Mouse (Mus musculus) cerebellum, adult 2 months (tissue): ENCODE results near the gene Pes1. TPM values are rescaled to one million over a fixed set of nuclear protein-coding genes. Genes with fewer than 3 reads are reported as not detected.

Experiments used
- DNase-seq, 2 experiments: peaks; one replicate each; pipeline ENCODE4 v3.0.0; 2021
- H3K27ac ChIP-seq: fragments of 200-500 bp; 2 replicates; pipeline ENCODE4 v1.5.1; 2012; ENCODE audit warnings: low read length, control low read depth, inconsistent platforms; ENCODE audit not compliant: insufficient read depth
- H3K27me3 ChIP-seq: fragments of 200-500 bp; 2 replicates; pipeline ENCODE4 v1.6.1; 2012; ENCODE audit warnings: inconsistent platforms, mild to moderate bottlenecking, low read length, moderate library complexity; ENCODE audit not compliant: control insufficient read depth, insufficient read depth
- H3K4me1 ChIP-seq: fragments of 200-500 bp; 2 replicates; pipeline ENCODE4 v1.6.1; 2011; ENCODE audit warnings: low read length; ENCODE audit not compliant: control insufficient read depth, insufficient read depth
- H3K4me3 ChIP-seq: fragments of 200-500 bp; replicated peaks from 2 replicates; pipeline ENCODE3; 2011; ENCODE audit warnings: mild to moderate bottlenecking, low read depth, low read length, control low read depth; ENCODE audit not compliant: insufficient read depth
- CTCF ChIP-seq: fragments of 200-500 bp; IDR thresholded peaks from 2 replicates; pipeline ENCODE4 v1.5.1; 2011; ENCODE audit warnings: low read depth, mild to moderate bottlenecking, control low read depth, low read length, moderate library complexity, borderline replicate concordance; ENCODE audit not compliant: insufficient read depth
- POLR2A ChIP-seq: fragments of 200-500 bp; IDR thresholded peaks from 2 replicates; pipeline ENCODE4 v1.6.1; 2011; ENCODE audit warnings: low read length, control low read depth, borderline replicate concordance; ENCODE audit not compliant: insufficient read depth
- WGBS: fragments of 180-500 bp; shearing (Covaris S2); methylation state at CpG from one replicate; pipeline ENCODE4 v1.1.7; 2018; 5-methylcytosine and 5-hydroxymethylcytosine counted together
- polyA plus RNA-seq: library from polyadenylated mRNA; depleted of rRNA; stranded (reverse); fragments of >200 nt; gene quantifications from 2 replicates; pipeline ENCODE4 v1.2.3, GENCODE M21; 2012

The Pes1 gene
- polyA plus RNA-seq, 1 experiment, result 36.9 TPM

- Histone ChIP-seq H3K27ac (no peak overlapping the region), H3K27me3 (no peaks in the 10 kb centered on the region; the same call in 1 of the 2 replicates), H3K4me1 (no peaks in the 10 kb centered on the region; the same call in 1 of the 2 replicates), H3K4me3 (no peak overlapping the region)
- DNase-seq, result peak in 1 of 2 experiments; percentile 10
- WGBS, result 58% methylated on average over 3 of the region's 3 CpGs
- no peak for TF ChIP-seq POLR2A
- TF ChIP-seq CTCF, result no peak; the same call in 1 of the 2 replicates
Observed at GRCm38 (mm10) chr11:3969837-3970236, 6.1 kb downstream of the Pes1 start.

DNA sequence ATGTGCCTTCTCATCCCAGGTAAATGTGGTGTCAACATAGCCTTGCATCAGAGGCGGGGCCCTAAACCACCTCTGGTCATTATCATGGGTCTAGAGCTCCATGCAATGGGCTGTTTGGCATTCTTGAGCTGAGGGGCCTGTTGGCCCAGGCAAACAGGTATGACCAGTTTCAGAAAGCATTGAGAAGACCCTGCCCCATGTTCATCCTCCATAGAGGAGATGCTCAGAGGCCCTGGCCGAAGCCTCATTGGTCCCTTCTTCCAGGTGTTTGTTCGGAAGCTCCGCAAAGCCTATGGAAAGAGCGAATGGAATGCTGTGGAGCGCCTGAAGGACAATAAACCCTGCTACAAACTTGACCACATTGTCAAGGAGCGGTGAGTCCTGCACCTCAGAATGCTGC lies 6.6 kb downstream of the Pes1 start:
- peak in 1 of 2 experiments; percentile 2 for DNase-seq
- no peak overlapping the region for H3K4me3 ChIP-seq
- no peaks in the 10 kb centered on the region; the same call in 1 of the 2 replicates for H3K27me3 ChIP-seq
- no peaks in the 10 kb centered on the region; the same call in 1 of the 2 replicates for H3K4me1 ChIP-seq
- TF ChIP-seq CTCF (no peak), POLR2A (no peak)
- no peak overlapping the region for H3K27ac ChIP-seq
- 97% methylated on average over 7 of the region's 7 CpGs for WGBS

GRCm38 (mm10) chr11:3973081-3973480 lies 9.3 kb downstream of the Pes1 start:
- WGBS, result 91% methylated on average over 7 of the region's 7 CpGs
- Histone ChIP-seq H3K4me1 (no peaks in the 10 kb centered on the region), H3K27ac (no peak overlapping the region), H3K4me3 (no peak overlapping the region), H3K27me3 (no peaks in the 10 kb centered on the region; the same call in 1 of the 2 replicates)
- TF ChIP-seq CTCF (no peak), POLR2A (no peak)
- DNase-seq, result no peak

GRCm38 (mm10) chr11:3974311-3974710 lies 10.5 kb downstream of the Pes1 start:
- TF ChIP-seq POLR2A (no peak), CTCF (no peak)
- H3K27me3 ChIP-seq, result no peaks in the 10 kb centered on the region; the same call in 1 of the 2 replicates
- DNase-seq, result no peak
- no peak overlapping the region for H3K4me3 ChIP-seq
- H3K4me1 ChIP-seq, result no peaks in the 10 kb centered on the region
- WGBS, result 57% methylated on average over 3 of the region's 3 CpGs
- no peak overlapping the region for H3K27ac ChIP-seq

GRCm38 (mm10) chr11:3976678-3977077 lies 12.9 kb downstream of the Pes1 start, which contains the start of gene 4930556J24Rik:
Gene 4930556J24Rik (minus strand): TSS chr11:3976778.
- WGBS, result 96% methylated on average over 6 of the region's 6 CpGs
- Histone ChIP-seq H3K4me3 (no peak within 1 kb of the TSS), H3K4me1 (no peaks in the 10 kb centered on the region), H3K27ac (no peak within 1 kb of the TSS), H3K27me3 (no peaks in the 10 kb centered on the region)
- TF ChIP-seq POLR2A (no peak), CTCF (no peak)
- DNase-seq, result no peak

DNA sequence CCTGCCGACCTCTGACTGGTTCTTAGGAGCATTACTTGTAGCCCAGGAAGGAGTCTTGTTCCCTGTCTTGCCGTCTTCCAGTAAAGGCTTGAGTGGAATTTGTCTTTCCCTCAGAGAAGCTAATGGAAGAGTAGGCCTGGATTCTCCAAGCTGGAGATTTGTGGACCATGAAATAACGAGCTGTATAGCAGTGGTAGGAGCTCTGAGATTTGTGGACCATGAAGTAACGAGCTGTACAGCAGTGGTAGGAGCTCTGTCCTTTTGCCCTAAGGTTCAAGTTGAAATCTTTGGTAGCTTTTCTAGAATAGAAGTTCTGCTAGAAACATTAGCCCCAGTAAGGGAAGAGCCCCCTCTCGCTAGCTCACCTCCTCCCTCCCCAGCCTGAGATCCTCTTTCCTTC lies 14.6 kb downstream of the Pes1 start:
- no peak for DNase-seq
- TF ChIP-seq POLR2A (no peak), CTCF (no peak)
- Histone ChIP-seq H3K27ac (no peak overlapping the region), H3K4me3 (no peak overlapping the region), H3K27me3 (no peaks in the 10 kb centered on the region), H3K4me1 (no peaks in the 10 kb centered on the region)
- 95% methylated on average over 5 of the region's 5 CpGs for WGBS

DNA sequence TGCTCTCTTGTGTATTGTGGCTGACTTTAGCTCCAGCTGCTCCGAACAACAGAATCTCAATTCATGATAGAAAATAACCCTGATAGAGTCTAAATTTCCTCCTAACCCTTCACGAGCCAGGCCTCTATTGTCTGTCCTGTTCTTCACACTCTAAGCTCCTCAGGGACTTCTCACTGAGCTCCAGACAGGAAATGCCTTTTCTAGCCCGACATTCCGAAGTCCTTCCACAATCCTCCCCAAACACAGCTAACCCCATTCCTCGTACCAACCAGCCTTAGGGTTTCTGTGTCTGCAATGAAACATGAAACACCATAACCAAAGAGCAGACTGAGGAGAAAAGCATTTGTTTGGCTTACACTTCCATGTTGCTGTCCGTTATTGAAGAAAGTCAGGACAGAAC lies 17.8 kb downstream of the Pes1 start:
- Histone ChIP-seq H3K27ac (no peak overlapping the region), H3K27me3 (no peaks in the 10 kb centered on the region; the same call in 1 of the 2 replicates), H3K4me1 (no peaks in the 10 kb centered on the region), H3K4me3 (no peak overlapping the region)
- no peak for DNase-seq
- TF ChIP-seq POLR2A (no peak), CTCF (no peak)
- WGBS, result 80% methylated on average over 6 of the region's 6 CpGs

- no peak for TF ChIP-seq POLR2A
- no peak for TF ChIP-seq CTCF
- DNase-seq, result no peak
- H3K27me3 ChIP-seq, result no peaks in the 10 kb centered on the region; the same call in 1 of the 2 replicates
- 43% methylated on average over 7 of the region's 7 CpGs for WGBS
- no peak overlapping the region for H3K4me3 ChIP-seq
- peak overlapping the region; percentile 37; the same call in 1 of the 2 replicates for H3K27ac ChIP-seq
- H3K4me1 ChIP-seq, result no peaks in the 10 kb centered on the region
Observed at GRCm38 (mm10) chr11:3982275-3983209, 18.8 kb downstream of the Pes1 start.
